Mouse (Mus musculus) liver, embryonic 12.5 days (tissue): Measurements from ENCODE around the gene Psap. TPM values are rescaled to one million over a fixed set of nuclear protein-coding genes. Genes with fewer than 3 reads are reported as not detected.

ENCODE experiments used
- ATAC-seq: fragments of 200-750 bp; cut with Nextera tagmentation; 2 replicates; pipeline ENCODE4 v1.8.0; 2017; ENCODE audit warnings: moderate number of reproducible peaks, mild to moderate bottlenecking, moderate library complexity
- H3K27ac ChIP-seq: fragments of 300-500 bp; sonication (generic); 2 replicates; pipeline ENCODE4 v1.5.1; 2016; ENCODE audit warnings: mild to moderate bottlenecking
- H3K27me3 ChIP-seq: fragments of 300-500 bp; sonication (generic); replicated peaks from 2 replicates; pipeline ENCODE4 v1.6.1; 2016; ENCODE audit warnings: mild to moderate bottlenecking, moderate library complexity
- H3K36me3 ChIP-seq: fragments of 300-500 bp; sonication (generic); 2 replicates; pipeline ENCODE4 v1.6.1; 2016; ENCODE audit warnings: mild to moderate bottlenecking, moderate library complexity
- H3K4me1 ChIP-seq: fragments of 300-500 bp; sonication (generic); 2 replicates; pipeline ENCODE4 v1.6.1; 2016
- H3K4me2 ChIP-seq: fragments of 300-500 bp; sonication (generic); 2 replicates; pipeline ENCODE4 v1.6.1; 2016; ENCODE audit warnings: mild to moderate bottlenecking, moderate library complexity
- H3K4me3 ChIP-seq: fragments of 300-500 bp; sonication (generic); 2 replicates; pipeline ENCODE4 v1.5.1; 2016; ENCODE audit warnings: mild to moderate bottlenecking, moderate library complexity
- H3K9ac ChIP-seq: fragments of 300-500 bp; sonication (generic); 2 replicates; pipeline ENCODE4 v1.6.1; 2016; ENCODE audit warnings: mild to moderate bottlenecking, moderate library complexity
- H3K9me3 ChIP-seq: fragments of 300-500 bp; sonication (generic); replicated peaks from 2 replicates; pipeline ENCODE4 v1.6.1; 2016; ENCODE audit warnings: mild to moderate bottlenecking, moderate library complexity
- WGBS: fragments of 180-500 bp; shearing (Covaris S2); methylation state at CpG from one replicate; pipeline ENCODE4 v1.1.7; 2016; ENCODE audit not compliant: insufficient replicate concordance; 5-methylcytosine and 5-hydroxymethylcytosine counted together
- polyA plus RNA-seq: library from polyadenylated mRNA; unstranded; fragments of >200 nt; fragmentation: Nextera tagmentation; extraction: Ambion mirVana; gene quantifications from 2 replicates; pipeline ENCODE4 v1.2.1, GENCODE M21; 2016

Psap gene
- polyA plus RNA-seq, 1 experiment from 2014 or later: 42.9 TPM

DNA sequence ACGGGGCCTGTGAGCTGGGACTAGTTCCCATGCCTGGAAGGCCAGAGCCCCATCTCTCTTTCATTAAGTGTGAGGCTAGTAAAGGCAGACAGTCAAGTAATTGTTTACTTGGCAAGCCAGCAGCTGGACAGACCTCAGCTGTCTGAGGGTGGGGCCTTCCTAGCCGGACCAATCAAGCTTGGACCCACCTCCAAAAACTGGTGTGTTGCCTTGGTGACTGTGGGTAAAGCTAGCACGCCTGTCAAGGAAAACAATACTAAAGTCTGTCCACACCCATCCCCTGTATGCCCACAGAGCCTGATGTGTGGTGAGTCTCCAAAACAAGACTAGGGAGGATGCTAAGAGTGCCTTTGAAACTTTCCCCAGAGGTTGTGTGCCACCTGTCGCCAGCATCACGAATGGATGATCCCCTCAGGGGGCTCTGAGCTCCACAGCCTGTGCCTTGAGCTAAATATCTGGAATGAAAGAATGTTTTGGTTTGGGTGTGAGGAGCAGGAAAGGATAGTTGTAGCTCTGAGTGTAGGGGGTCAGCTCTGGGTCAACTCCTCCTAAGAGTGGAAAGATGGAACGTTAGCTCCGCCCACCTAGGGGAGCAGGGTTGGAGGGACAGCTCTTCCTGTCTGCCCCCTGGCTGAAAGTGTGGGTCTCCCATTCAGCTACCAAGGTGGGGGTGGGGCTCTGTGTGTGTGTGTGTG is 74.5 kb downstream of the Psap start:
- WGBS: 39% methylated on average over 7 of the region's 7 CpGs
- Histone ChIP-seq H3K9me3 (no peaks in the 10 kb centered on the region), H3K27ac (peak overlapping the region; percentile 66), H3K36me3 (no peaks in the 10 kb centered on the region), H3K4me2 (peak overlapping the region; percentile 90; the same call in 1 of the 2 replicates), H3K4me1 (peaks cover 56% of the 10 kb centered on the region), H3K9ac (no peak overlapping the region), H3K27me3 (no peaks in the 10 kb centered on the region), H3K4me3 (no peak overlapping the region)
- no peak for ATAC-seq

Other genes with a start within 250 kb of the Psap start
- gene Spock2, start 171.4 kb upstream of the Psap start, polyA plus RNA-seq: 0.10 and 0.13 TPM in 2 replicates
- gene Chst3, start 58.4 kb upstream of the Psap start, polyA plus RNA-seq: 0.22 and 0.31 TPM in 2 replicates
- 3.5 and 3.9 TPM in 2 replicates for gene Vsir, start 69.2 kb downstream of the Psap start, polyA plus RNA-seq
- 0.57 TPM in 1 of 2 replicates, not detected in the other for gene Gm17455, start 122.1 kb downstream of the Psap start, polyA plus RNA-seq